Mouse (Mus musculus) thymus, postnatal 36 days (tissue): ENCODE results near the gene Vps13d.

ENCODE experiments used
- DNase-seq, 2 experiments: peaks; one replicate each; pipeline ENCODE4 v3.0.0; 2022; ENCODE audit warnings: mixed read lengths in 2 of 2

Gene Vps13d

DNA sequence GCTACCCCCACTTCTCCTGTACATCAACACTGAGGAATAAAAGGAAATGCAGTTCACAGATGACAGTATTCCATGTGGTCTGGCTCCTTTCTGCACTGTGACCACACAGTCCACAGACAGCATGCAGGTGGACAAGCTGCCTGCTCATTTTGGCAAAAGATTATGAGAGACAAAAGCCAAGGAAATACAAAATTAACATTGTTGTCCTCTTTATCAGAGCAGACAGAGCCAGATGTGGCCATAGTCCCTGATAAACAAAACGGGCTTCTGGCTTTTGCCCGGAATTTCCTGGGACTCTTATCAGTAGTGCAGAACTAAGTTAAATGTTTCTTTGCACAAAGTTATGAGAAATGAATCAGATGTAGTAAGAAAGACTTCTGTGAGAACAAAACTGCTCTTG, 161.4 kb downstream of the Vps13d start:
- no peak for DNase-seq

DNA sequence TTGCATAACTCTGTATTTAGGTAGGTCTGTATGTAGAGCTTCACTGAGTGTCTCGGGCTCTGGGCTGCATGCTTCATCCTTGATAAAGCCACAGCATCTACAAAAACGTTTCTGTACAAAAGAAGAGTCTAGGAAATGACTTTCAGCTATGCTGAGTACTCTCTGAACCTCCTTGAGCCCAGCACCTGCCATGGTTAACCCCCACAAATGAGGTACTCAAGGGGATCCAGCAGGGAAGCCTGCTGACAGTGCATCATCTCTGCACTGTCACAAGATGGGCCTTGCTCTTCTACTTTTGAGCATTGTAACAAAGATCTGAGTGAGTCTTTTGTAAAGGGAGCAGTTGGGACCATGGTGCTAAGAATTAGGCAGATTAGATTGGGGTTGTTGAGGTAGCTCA, 162.2 kb downstream of the Vps13d start:
- DNase-seq = peak in 1 of 2 experiments; percentile 43

GRCm38 (mm10) chr4:145031510-145031909, 163.3 kb downstream of the Vps13d start:
- DNase-seq = no peak

GRCm38 (mm10) chr4:145026449-145026851, 168.4 kb downstream of the Vps13d start:
- no peak for DNase-seq

- DNase-seq = no peak
Measured at GRCm38 (mm10) chr4:145025409-145025762, 169.4 kb downstream of the Vps13d start.

DNA sequence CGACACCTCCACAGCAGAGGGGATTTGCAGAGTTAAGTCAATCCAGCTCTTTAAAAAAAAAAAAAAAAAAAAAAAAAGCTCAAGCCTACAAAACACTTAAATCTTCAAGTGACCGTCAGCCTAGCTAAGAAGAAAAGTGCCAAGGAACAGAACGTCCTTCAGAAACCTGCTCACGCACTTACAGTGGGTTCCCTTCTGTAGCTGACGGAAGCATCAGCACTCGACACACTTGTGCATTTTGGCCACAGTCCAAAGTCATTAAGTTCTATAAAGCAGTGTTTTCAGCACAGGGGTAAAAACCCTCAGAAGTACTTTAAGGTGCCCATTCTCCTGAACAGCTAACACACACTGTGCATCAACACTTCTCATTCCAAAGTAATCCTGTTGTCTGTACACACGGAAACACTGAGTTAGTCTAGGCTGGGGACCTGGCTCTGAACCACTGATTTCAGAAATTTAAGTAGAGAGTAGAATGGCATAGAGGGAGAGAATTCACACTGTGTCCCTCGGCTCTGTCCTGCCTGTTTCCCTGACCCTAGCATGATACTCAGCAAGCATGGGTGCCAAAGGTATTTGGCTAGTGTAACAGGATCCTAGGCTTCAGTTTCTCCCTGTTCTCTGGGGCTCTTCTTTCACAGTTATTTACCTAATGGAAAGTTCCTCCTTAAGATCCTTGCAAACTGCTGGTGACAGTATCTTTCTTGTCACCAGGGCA, 170.0 kb downstream of the Vps13d start:
- DNase-seq = no peak

DNA sequence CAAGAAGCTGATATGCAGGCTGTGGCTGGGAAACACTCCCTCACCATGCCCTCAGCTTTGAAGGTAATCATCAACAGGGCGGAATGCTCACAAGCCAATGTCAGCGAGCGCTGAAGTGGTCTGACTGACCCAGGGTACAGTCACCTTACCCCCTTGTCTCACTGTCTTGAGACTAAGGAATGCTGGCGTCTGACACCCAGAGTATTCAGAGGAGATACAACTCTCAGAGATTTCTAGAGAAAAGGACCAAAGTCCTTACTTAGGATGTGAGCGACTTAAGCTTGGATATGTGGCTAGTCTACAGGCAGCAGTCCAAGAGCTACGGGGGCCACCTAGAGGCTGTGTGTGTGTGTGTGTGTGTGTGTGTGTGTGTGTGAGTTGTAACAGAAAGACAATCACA, 170.9 kb downstream of the Vps13d start:
- no peak for DNase-seq

DNA sequence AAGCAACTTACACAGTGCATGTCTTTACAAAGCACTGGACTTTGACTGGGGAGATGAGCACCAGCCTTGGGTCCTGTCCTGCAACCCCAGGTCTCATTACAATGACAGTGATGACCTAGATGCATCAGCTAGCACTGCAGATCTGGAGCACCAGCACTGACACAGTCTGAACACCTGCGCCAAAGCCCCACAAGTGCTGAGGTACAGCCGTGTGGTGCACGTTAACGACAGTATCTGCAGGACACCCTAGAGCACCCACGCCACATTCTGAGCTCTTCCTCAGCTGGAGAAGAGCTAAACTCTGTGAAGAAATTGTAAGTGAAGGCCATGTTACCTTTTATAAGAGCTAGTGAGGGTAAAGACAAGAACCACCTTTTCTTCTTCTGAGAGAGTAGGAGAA, 172.0 kb downstream of the Vps13d start:
- DNase-seq = peak; percentile 64 to 79

DNA sequence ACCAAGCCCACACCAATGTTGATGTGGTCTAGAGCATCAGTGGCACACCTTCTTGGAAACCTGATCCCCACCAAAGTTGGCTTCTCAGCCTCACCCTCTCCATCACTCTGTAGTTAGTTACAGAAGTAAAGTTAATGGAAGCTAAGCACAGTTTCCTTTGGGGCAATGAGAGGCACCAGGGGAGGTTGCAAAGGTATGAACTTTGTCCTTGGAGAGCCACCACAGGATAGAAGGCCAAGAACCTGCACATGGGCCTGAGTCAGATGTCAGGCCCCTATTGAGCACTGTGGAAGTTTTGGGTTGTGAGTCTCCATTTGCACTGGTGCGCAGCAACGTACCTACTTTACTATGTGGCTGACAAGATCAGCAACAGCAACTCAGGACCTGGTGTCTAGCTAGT, 172.6 kb downstream of the Vps13d start:
- no peak for DNase-seq

GRCm38 (mm10) chr4:145020383-145020782, 174.4 kb downstream of the Vps13d start:
- no peak for DNase-seq

GRCm38 (mm10) chr4:145019121-145019714, 175.6 kb downstream of the Vps13d start:
- peak; percentile 47 to 51 for DNase-seq

DNA sequence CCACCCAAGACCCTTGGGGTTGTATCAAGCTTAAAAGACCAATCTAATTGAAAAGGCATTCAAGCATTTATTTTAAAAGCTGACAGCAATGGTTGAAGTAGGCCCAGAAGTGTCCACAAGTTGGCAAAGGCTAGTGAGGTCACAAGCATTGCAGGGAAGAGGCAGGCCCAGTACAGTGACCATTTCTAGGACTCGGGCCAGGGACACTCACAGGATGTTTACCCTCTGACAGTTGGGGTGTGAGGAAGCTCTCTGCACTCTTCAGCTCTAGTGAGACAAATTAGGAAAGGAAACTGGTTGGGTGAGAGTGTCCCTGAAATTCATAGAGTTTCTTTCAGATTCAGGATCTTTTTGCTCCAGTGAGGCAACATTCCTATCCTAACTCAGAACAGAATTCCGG, 177.1 kb downstream of the Vps13d start:
- DNase-seq = no peak

DNA sequence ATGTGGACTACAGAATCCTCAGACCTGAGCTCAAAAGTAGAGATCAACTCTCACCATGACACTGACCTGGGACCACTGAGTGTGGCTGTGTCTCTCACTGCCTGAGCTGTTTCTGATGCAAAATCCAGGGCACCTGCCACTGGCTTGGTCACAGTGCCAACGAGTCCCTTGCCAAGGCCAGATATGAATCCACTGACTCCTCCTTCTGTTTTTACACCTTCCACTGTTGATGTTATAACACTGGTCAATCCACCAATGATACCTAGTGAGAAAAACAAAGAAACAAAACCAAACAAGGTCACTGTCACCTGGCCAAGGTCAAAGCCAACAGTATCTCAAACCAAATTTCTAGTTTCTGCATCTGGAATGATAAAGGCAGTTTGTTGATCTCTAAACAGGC, 178.1 kb downstream of the Vps13d start:
- DNase-seq = no peak

GRCm38 (mm10) chr4:145014632-145014960, 180.2 kb downstream of the Vps13d start:
- no peak for DNase-seq

DNA sequence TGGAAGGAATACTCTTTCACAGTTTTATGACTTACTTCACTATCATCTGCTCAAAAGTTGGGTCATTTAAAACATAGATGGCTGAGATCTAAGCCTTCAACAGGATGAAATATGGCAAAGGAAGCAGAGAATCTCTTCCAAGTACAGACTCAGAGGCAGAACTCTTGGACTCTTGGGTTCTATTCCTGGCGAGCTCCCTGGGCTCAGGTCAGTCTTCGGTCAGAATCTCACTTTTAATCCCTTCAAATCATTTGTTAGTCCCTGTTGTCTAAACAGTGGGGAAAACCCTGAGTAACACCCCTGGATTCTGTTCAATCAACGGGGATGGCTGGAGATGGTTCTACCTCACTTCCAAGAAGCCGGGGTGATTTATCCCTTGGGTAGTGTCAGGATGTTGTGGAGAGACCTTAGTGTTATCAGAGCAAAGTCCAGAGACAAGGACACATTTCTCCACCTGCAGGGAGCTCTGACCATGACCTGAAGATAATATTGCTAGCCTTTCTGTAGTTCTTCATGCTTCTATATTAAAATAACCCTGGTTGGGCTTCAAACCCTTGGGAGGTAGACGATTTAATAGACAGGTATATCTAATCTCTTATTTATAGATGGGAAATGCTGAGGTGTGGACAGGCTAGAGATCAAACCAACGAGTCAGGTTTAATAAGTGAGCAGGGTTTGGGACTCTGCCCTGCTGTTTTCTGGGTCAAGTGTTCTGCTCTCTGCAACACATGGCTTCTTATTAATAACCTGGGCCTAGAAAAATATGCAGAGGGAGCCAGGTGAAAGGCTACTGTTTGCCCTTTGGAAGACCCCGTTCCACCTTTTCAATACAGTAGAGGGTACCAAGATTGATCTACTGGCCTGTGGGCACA, 180.8 kb downstream of the Vps13d start:
- DNase-seq = no peak

GRCm38 (mm10) chr4:145013187-145013586, 181.6 kb downstream of the Vps13d start:
- no peak for DNase-seq

DNA sequence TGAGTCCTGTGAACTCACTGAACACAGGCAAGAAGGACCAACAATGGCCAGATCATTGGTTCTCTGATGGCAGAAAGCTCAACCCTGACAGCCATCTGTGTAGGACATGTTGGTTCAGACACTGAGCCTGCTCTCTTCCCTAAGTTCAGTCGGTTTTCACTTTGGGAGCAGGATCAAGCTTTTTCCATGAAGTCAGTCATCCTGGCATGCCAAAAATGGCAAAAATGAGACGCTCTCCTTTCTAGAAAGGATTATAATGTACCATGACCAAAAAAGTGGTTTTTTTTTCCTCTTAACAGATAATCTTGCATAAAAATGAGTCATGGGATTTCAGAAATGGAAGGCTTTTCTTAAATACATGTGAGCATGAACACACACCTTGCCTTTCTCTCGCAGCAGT, 183.6 kb downstream of the Vps13d start:
- DNase-seq = no peak

DNA sequence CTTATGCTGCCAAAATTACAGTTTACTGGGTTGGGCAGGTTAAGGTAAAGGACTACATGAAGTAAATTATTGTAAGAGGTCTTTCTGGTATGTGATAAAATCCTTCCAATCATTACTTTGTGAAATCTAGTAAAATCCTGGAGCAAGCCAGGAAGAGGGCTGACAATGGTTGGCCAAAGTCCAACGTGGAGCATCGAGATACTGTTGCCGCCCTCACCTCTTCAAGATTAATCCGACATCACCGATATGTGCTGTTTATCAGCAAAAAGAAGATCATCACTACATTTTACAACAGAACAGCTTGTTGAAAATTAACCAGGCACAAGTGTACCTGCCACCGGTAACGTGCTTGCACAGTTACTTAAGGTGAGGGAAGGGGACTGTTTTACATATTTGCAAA, 184.9 kb downstream of the Vps13d start:
- no peak for DNase-seq

DNA sequence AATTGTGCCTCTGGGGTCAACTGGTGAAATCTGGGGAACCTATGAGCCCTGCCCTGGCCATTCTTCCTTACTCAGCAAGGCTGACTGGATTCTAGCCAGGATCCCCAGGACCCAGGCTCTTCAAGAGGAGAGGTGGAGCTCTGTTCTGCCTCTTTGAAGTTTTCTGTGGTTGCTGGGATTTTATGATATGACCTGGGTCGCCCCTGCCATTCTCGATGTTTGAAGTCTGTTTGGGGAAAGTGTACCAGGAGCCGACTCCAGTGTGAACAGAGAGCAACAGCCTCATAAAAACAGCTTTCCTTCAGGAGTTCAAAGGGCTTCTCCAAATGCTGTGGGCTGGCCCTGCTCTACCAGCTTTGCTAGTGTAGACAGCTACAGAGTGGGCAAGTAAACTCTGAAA, 185.4 kb downstream of the Vps13d start:
- no peak for DNase-seq

DNA sequence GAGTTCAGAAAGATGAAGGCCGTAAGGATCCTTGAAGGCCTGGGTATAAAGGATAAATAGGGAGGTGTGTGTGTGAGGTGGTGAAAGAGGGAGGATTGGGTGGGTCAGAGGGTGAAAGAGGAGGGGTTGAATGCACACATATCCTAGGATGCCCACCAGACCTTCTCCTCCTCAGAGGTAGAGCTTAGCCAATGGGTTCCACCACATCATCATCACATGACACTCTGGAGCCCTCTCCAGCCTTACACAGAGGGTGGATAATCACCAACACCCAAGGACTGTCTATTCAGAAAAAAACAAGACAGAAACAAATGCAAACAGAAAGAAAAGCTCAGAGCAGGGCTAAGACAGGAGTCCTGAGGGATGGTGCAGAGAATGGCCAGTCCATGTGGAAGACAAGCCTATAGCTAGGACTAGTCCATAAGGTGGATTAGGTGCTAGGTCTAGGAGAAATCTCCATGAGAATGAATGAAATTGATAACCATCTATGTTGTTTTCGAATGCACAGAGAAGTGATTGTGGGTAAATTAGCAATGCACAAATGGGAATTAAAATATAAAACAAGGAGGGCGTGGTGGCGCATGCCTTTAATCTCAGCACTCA, 188.8 kb downstream of the Vps13d start:
- DNase-seq = no peak

GRCm38 (mm10) chr4:145004176-145004575, 190.6 kb downstream of the Vps13d start:
- DNase-seq = no peak

DNA sequence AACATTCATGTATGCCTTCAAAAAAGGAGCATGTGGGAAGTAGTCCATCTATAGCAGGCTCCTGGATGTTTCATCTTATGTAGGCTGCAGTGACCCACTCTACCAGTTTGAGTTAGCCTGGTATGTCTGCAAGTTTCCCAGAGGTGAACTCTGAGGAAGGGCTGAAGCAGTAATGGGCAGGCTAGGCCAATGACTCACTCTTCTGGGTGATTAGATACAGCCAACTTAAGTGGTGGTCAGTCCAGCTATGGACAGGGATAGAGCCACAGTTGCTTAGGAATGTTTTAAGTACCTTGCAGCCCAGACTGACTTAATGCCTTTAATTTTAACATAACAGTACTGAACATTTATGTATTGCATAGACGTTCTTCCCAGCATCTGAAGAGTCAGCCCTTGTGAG, 192.1 kb downstream of the Vps13d start:
- DNase-seq = no peak

- DNase-seq = peak in 1 of 2 experiments; percentile 11
Measured at GRCm38 (mm10) chr4:144999903-145000382, 194.9 kb downstream of the Vps13d start.

GRCm38 (mm10) chr4:144999572-144999880, 195.3 kb downstream of the Vps13d start:
- DNase-seq = peak; percentile 45 to 47
